Mouse (Mus musculus): ENCODE data around the gene 1700092M07Rik. TPM values are rescaled to one million over a fixed set of nuclear protein-coding genes. Genes with fewer than 3 reads are reported as not detected.
A peak's percentile ranks its signal among the peaks of the same experiment; 100 is the strongest.

1700092M07Rik gene
- polyA plus RNA-seq, 1 experiment from 2014 or later, result 1.3 TPM

- ATAC-seq (replicated peaks; ENCODE audit: low FRiP score, low TSS enrichment, low read depth) (no peak), DNase-seq (ENCODE audit: low spot score) (no peak)
- 77% methylated on average over 7 of the region's 7 CpGs for WGBS
- Histone ChIP-seq H3K9ac (ENCODE audit: low read length) (no peak overlapping the region), H3K4me1 (replicated peaks; ENCODE audit: control insufficient read depth, insufficient read depth, low read length) (peaks cover 5% of the 10 kb centered on the region), H3K27ac (ENCODE audit: low read depth) (no peak overlapping the region), H3K4me3 (ENCODE audit: low read depth, low read length) (no peak overlapping the region), H3K36me3 (ENCODE audit: control insufficient read depth, insufficient read depth, low read length) (peaks cover 46% of the 10 kb centered on the region), H3K27me3 (replicated peaks; ENCODE audit: control insufficient read depth, insufficient read depth, low read length) (no peaks in the 10 kb centered on the region), H3K9me3 (ENCODE audit: control insufficient read depth, low read length) (no peaks in the 10 kb centered on the region), H3K4me2 (ENCODE audit: low read length) (no peak overlapping the region)
Observed at GRCm38 (mm10) chr19:8706132-8706667, 34.3 kb upstream of the 1700092M07Rik start.

DNA sequence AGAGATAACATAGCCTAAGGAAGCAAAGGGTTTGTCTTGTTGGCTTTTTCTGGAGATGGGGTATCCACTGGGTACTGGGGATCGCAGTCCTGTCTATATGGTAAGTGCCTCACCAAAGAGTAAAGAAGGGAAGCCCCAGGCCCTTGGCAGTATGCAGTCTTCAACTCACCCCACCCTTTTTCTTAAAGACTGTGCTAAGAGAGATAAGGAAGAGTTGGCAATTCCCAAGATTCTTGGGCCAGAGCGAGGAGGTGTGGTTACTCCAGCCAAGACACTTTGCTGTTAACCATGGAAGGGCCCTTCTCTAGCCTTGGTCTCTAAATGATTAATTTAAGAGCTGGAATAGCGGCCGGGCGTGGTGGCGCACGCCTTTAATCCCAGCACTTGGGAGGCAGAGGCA lies 33.6 kb upstream of the 1700092M07Rik start:
- Histone ChIP-seq H3K9me3 (ENCODE audit: control insufficient read depth, low read length) (no peaks in the 10 kb centered on the region), H3K36me3 (ENCODE audit: control insufficient read depth, insufficient read depth, low read length) (peaks cover 53% of the 10 kb centered on the region), H3K27me3 (replicated peaks; ENCODE audit: control insufficient read depth, insufficient read depth, low read length) (no peaks in the 10 kb centered on the region), H3K9ac (ENCODE audit: low read length) (no peak overlapping the region), H3K4me1 (replicated peaks; ENCODE audit: control insufficient read depth, insufficient read depth, low read length) (peaks cover 12% of the 10 kb centered on the region), H3K4me2 (ENCODE audit: low read length) (no peak overlapping the region), H3K27ac (ENCODE audit: low read depth) (no peak overlapping the region), H3K4me3 (ENCODE audit: low read depth, low read length) (no peak overlapping the region)
- no peak for ATAC-seq (replicated peaks; ENCODE audit: low FRiP score, low TSS enrichment, low read depth)
- no peak for DNase-seq (ENCODE audit: low spot score)
- 88% methylated on average over 7 of the region's 7 CpGs for WGBS

- Histone ChIP-seq H3K9me3 (ENCODE audit: control insufficient read depth, low read length) (no peaks in the 10 kb centered on the region), H3K4me2 (ENCODE audit: low read length) (no peak overlapping the region), H3K27ac (ENCODE audit: low read depth) (no peak overlapping the region), H3K4me1 (replicated peaks; ENCODE audit: control insufficient read depth, insufficient read depth, low read length) (peaks cover 18% of the 10 kb centered on the region), H3K4me3 (ENCODE audit: low read depth, low read length) (no peak overlapping the region), H3K9ac (ENCODE audit: low read length) (no peak overlapping the region), H3K36me3 (ENCODE audit: control insufficient read depth, insufficient read depth, low read length) (peaks cover 56% of the 10 kb centered on the region), H3K27me3 (replicated peaks; ENCODE audit: control insufficient read depth, insufficient read depth, low read length) (no peaks in the 10 kb centered on the region)
- 91% methylated on average over 8 of the region's 8 CpGs for WGBS
- no peak for ATAC-seq (replicated peaks; ENCODE audit: low FRiP score, low TSS enrichment, low read depth)
- DNase-seq (ENCODE audit: low spot score), result no peak
Observed at GRCm38 (mm10) chr19:8708954-8709353, 31.6 kb upstream of the 1700092M07Rik start.

GRCm38 (mm10) chr19:8710057-8710456 lies 30.5 kb upstream of the 1700092M07Rik start:
- H3K4me1 ChIP-seq (replicated peaks; ENCODE audit: control insufficient read depth, insufficient read depth, low read length), result peaks cover 27% of the 10 kb centered on the region
- H3K36me3 ChIP-seq (ENCODE audit: control insufficient read depth, insufficient read depth, low read length), result peaks cover 56% of the 10 kb centered on the region
- H3K4me3 ChIP-seq (ENCODE audit: low read depth, low read length), result no peak overlapping the region
- DNase-seq (ENCODE audit: low spot score), result no peak
- no peaks in the 10 kb centered on the region for H3K27me3 ChIP-seq (replicated peaks; ENCODE audit: control insufficient read depth, insufficient read depth, low read length)
- no peak for ATAC-seq (replicated peaks; ENCODE audit: low FRiP score, low TSS enrichment, low read depth)
- 86% methylated on average over 2 of the region's 2 CpGs for WGBS
- H3K27ac ChIP-seq (ENCODE audit: low read depth), result 0 out of 2 replicates have a peak overlapping the region, but pooled peaks have one; percentile 30
- no peak overlapping the region for H3K9ac ChIP-seq (ENCODE audit: low read length)
- no peaks in the 10 kb centered on the region for H3K9me3 ChIP-seq (ENCODE audit: control insufficient read depth, low read length)
- no peak overlapping the region for H3K4me2 ChIP-seq (ENCODE audit: low read length)

- H3K27me3 ChIP-seq (replicated peaks; ENCODE audit: control insufficient read depth, insufficient read depth, low read length), result no peaks in the 10 kb centered on the region
- H3K4me2 ChIP-seq (ENCODE audit: low read length), result peak overlapping the region; percentile 82
- H3K27ac ChIP-seq (ENCODE audit: low read depth), result no peak overlapping the region
- H3K36me3 ChIP-seq (ENCODE audit: control insufficient read depth, insufficient read depth, low read length), result peaks cover 54% of the 10 kb centered on the region
- DNase-seq (ENCODE audit: low spot score) (no peak), ATAC-seq (replicated peaks; ENCODE audit: low FRiP score, low TSS enrichment, low read depth) (no peak)
- H3K4me1 ChIP-seq (replicated peaks; ENCODE audit: control insufficient read depth, insufficient read depth, low read length), result peaks cover 27% of the 10 kb centered on the region
- peak overlapping the region; percentile 90 for H3K9ac ChIP-seq (ENCODE audit: low read length)
- no peaks in the 10 kb centered on the region for H3K9me3 ChIP-seq (ENCODE audit: control insufficient read depth, low read length)
- peak overlapping the region; percentile 91 for H3K4me3 ChIP-seq (ENCODE audit: low read depth, low read length)
- WGBS, result 74% methylated on average over 4 of the region's 4 CpGs
Observed at GRCm38 (mm10) chr19:8711506-8711905, 29.0 kb upstream of the 1700092M07Rik start.

GRCm38 (mm10) chr19:8711949-8712869 lies 28.3 kb upstream of the 1700092M07Rik start:
- peaks cover 27% of the 10 kb centered on the region for H3K4me1 ChIP-seq (replicated peaks; ENCODE audit: control insufficient read depth, insufficient read depth, low read length)
- peak overlapping the region; percentile 95 for H3K27ac ChIP-seq (ENCODE audit: low read depth)
- no peaks in the 10 kb centered on the region for H3K27me3 ChIP-seq (replicated peaks; ENCODE audit: control insufficient read depth, insufficient read depth, low read length)
- WGBS, result 54% methylated on average over 10 of the region's 10 CpGs
- ATAC-seq (replicated peaks; ENCODE audit: low FRiP score, low TSS enrichment, low read depth) (no peak), DNase-seq (ENCODE audit: low spot score) (no peak)
- peak overlapping the region; percentile 82 for H3K4me2 ChIP-seq (ENCODE audit: low read length)
- peak overlapping the region; percentile 90 for H3K9ac ChIP-seq (ENCODE audit: low read length)
- H3K9me3 ChIP-seq (ENCODE audit: control insufficient read depth, low read length), result no peaks in the 10 kb centered on the region
- H3K4me3 ChIP-seq (ENCODE audit: low read depth, low read length), result peak overlapping the region; percentile 91
- peaks cover 47% of the 10 kb centered on the region for H3K36me3 ChIP-seq (ENCODE audit: control insufficient read depth, insufficient read depth, low read length)

- DNase-seq (ENCODE audit: low spot score), result peak; percentile 91
- Histone ChIP-seq H3K27ac (ENCODE audit: low read depth) (peak overlapping the region; percentile 95), H3K4me3 (ENCODE audit: low read depth, low read length) (peak overlapping the region; percentile 91), H3K36me3 (ENCODE audit: control insufficient read depth, insufficient read depth, low read length) (peaks cover 40% of the 10 kb centered on the region), H3K4me2 (ENCODE audit: low read length) (peak overlapping the region; percentile 82), H3K9me3 (ENCODE audit: control insufficient read depth, low read length) (no peaks in the 10 kb centered on the region), H3K27me3 (replicated peaks; ENCODE audit: control insufficient read depth, insufficient read depth, low read length) (no peaks in the 10 kb centered on the region), H3K9ac (ENCODE audit: low read length) (peak overlapping the region; percentile 90), H3K4me1 (replicated peaks; ENCODE audit: control insufficient read depth, insufficient read depth, low read length) (peaks cover 27% of the 10 kb centered on the region)
- peak; percentile 72 for ATAC-seq (replicated peaks; ENCODE audit: low FRiP score, low TSS enrichment, low read depth)
- under 1% methylated on average over 11 of the region's 13 CpGs for WGBS
Observed at GRCm38 (mm10) chr19:8712870-8713305, 27.6 kb upstream of the 1700092M07Rik start.

DNA sequence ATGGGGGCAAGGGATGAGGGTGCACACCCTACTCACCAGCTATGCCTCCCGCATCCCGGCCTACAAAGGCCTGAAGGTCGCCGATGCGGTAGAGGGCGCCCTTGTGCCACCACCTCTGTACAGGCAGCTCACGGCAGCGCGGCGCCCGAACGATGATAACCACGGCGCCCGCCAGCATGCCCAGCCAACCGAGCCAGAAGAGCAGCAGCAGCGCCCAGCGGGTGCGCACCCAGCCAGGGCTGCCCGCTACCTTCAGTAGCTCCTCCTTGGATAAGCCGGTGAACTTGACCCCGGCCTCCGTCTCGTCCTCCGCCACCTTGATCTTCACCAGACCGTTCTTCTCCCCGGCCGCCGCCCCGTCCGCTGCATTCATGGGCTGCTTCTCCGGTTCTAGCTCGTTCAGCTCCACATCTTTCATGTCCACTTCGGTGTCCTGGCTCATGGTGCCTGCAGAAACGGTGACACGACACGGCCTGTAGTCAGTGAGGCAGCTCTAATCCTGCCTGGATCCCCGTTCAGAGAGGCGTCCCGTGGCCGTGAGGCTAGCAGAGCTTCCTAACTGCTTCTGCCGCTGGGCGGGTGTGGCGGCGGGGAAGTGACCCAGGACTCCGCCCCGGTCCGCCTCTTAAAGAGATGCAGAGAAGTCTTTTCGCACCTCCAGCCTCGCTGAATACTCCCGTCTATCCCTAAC lies 27.1 kb upstream of the 1700092M07Rik start:
- Histone ChIP-seq H3K4me3 (ENCODE audit: low read depth, low read length) (peak overlapping the region; percentile 91), H3K4me1 (replicated peaks; ENCODE audit: control insufficient read depth, insufficient read depth, low read length) (peaks cover 27% of the 10 kb centered on the region), H3K9me3 (ENCODE audit: control insufficient read depth, low read length) (no peaks in the 10 kb centered on the region), H3K27me3 (replicated peaks; ENCODE audit: control insufficient read depth, insufficient read depth, low read length) (no peaks in the 10 kb centered on the region), H3K36me3 (ENCODE audit: control insufficient read depth, insufficient read depth, low read length) (peaks cover 35% of the 10 kb centered on the region), H3K9ac (ENCODE audit: low read length) (peak overlapping the region; percentile 90), H3K4me2 (ENCODE audit: low read length) (peak overlapping the region; percentile 82), H3K27ac (ENCODE audit: low read depth) (peak overlapping the region; percentile 95)
- DNase-seq (ENCODE audit: low spot score), result peak; percentile 95
- ATAC-seq (replicated peaks; ENCODE audit: low FRiP score, low TSS enrichment, low read depth), result peak; percentile 92
- under 1% methylated on average over 51 of the region's 51 CpGs for WGBS

Measured in intestine, embryonic 14.5 days (tissue).